Mouse (Mus musculus) kidney, postnatal 0 days (tissue): ENCODE data around the gene Nploc4. TPM values are rescaled to one million over a fixed set of nuclear protein-coding genes. Genes with fewer than 3 reads are reported as not detected.
"Not testable (repeated sequence)": the region's sequence is repeated elsewhere in the genome, so short reads cannot be mapped to it uniquely, and the experiment has no call there.

Experiments used
- ATAC-seq: fragments of 200-750 bp; cut with Nextera tagmentation; replicated peaks from 2 replicates; pipeline ENCODE4 v1.8.0; 2017; ENCODE audit warnings: low read depth, moderate number of reproducible peaks, moderate TSS enrichment, moderate library complexity; ENCODE audit not compliant: low FRiP score
- DNase-seq: peaks from one replicate; pipeline ENCODE4 v3.0.0-alpha.2; 2016; ENCODE audit warnings: low spot score
- H3K27ac ChIP-seq: fragments of 300-500 bp; sonication (generic); 2 replicates; pipeline ENCODE4 v1.5.1; 2014; ENCODE audit warnings: mild to moderate bottlenecking
- H3K27me3 ChIP-seq: fragments of 300-500 bp; sonication (generic); 2 replicates; pipeline ENCODE4 v1.6.1; 2014; ENCODE audit warnings: low read length, mixed read lengths; ENCODE audit not compliant: insufficient read depth
- H3K36me3 ChIP-seq: fragments of 300-500 bp; sonication (generic); 2 replicates; pipeline ENCODE4 v1.6.1; 2014; ENCODE audit warnings: low read length, mixed read lengths; ENCODE audit not compliant: insufficient read depth
- H3K4me1 ChIP-seq: fragments of 300-500 bp; sonication (generic); replicated peaks from 2 replicates; pipeline ENCODE4 v1.6.1; 2014; ENCODE audit warnings: antibody characterized with exemption, low read length, mixed read lengths; ENCODE audit not compliant: insufficient read depth
- H3K4me2 ChIP-seq: fragments of 300-500 bp; sonication (generic); 2 replicates; pipeline ENCODE4 v1.6.1; 2014; ENCODE audit warnings: mild to moderate bottlenecking, low read length, moderate library complexity, mixed read lengths
- H3K4me3 ChIP-seq: fragments of 300-500 bp; sonication (generic); replicated peaks from 2 replicates; pipeline ENCODE4 v1.5.1; 2014; ENCODE audit warnings: low read depth, low read length
- H3K9ac ChIP-seq: fragments of 300-500 bp; sonication (generic); 2 replicates; pipeline ENCODE4 v1.6.1; 2014; ENCODE audit warnings: low read depth, low read length
- H3K9me3 ChIP-seq: fragments of 300-500 bp; sonication (generic); replicated peaks from 2 replicates; pipeline ENCODE4 v1.6.1; 2016; ENCODE audit warnings: low read length, inconsistent platforms, mixed read lengths
- CTCF ChIP-seq: IDR thresholded peaks from 2 replicates; pipeline ENCODE4 v1.5.1; 2016; ENCODE audit warnings: antibody characterized with exemption, low read depth, mild to moderate bottlenecking, moderate library complexity
- WGBS: fragments of 180-500 bp; shearing (Covaris S2); extraction: QIAGEN DNeasy Blood & Tissue Kit; methylation state at CpG from one replicate; pipeline ENCODE4 v1.1.7; 2014; 5-methylcytosine and 5-hydroxymethylcytosine counted together
- polyA plus RNA-seq: library from polyadenylated mRNA; unstranded; fragments of >200 nt; fragmentation: Nextera tagmentation; extraction: Ambion mirVana; gene quantifications from 2 replicates; pipeline ENCODE4 v1.2.1, GENCODE M21; 2015

The Nploc4 gene
- polyA plus RNA-seq, 1 experiment from 2014 or later: 23.3 TPM

DNA sequence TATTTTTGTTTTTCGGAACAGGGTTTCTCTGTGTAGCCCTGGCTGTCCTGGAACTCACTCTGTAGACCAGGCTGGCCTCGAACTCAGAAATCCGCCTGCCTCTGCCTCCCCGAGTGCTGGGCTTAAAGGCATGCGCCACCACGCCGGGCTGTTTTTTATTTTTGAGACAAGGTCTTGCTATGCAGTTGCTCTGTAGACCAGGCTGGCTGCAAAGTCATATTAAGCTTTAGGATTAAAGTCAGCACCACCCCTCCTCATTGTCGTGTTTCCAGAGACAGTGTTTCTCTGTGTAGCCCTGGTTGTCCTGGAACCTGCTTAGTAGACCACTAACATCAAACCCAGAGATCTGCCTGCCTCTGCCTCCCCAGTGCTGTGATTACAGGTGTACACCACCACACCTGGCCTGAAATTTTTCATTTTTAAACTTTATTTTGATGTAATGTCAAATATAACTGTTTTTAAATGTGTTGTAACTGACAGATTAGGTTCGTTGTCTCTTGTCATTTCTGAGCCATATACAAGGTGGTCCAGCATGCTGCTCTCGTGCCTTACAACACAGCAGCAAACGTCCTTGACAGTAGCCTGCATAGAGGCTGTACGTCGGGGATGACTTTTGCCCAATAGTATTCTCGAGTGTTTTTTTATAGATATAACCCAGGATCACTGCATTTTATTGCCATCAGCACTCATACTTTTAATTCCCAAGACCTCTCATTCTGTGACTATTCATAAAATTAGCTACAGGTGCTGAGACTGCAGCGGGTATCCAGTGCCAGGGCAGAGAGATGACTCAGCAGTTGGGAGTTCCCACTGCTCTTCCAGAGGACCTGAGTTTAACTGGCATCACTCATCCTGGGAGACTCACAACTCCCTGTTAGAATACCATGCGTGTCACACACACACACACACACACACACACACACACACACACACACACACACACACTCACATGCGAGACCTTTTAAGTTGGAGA lies 82.9 kb downstream of the Nploc4 start:
- WGBS: 83% methylated on average over 16 of the region's 17 CpGs
- Histone ChIP-seq H3K9me3 (no peaks in the 10 kb centered on the region), H3K36me3 (no peaks in the 10 kb centered on the region), H3K4me2 (no peak overlapping the region), H3K9ac (no peak overlapping the region), H3K4me3 (no peak overlapping the region), H3K27ac (no peak overlapping the region), H3K4me1 (peaks cover 11% of the 10 kb centered on the region), H3K27me3 (no peaks in the 10 kb centered on the region)
- no peak for TF ChIP-seq CTCF
- ATAC-seq (no peak), DNase-seq (no peak)

DNA sequence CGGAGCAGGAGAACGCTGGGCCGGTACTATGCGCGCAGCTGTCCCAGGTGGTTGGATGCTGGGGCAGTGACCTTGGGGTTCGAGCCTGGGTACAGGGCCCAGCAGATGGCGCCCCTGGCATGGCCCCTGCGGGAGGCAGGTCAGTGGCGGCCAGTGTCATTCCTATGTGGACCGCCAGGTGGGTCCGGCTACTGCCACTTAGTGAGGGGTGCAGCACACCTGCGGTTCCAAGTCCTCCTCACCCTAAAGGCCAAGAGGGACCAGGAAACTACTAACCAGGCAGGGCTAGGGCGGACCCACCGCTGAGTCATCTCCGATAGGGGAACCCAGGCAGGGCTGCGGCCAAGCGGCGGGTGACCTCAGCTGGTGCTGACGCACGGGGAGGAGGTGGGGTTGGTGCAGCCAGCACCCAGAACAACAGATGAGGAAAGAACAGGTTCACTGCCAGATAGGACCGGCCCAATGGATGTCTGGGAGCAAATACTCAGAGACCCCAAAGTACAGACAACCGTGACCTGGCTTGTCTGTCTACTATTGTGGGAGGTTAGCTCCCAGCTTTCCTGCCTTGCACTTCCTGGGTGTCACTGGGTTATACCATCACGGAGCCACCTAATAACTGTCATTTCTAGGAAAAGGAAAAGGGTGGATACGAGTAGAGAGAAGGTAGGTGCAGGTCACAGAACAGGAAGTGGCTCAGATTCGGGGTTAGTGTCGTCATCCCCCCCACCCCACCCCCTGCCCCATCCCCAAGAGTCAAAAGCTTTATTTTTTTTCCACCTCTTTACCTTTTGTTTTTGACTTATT lies 83.8 kb downstream of the Nploc4 start:
- ATAC-seq: peak; percentile 34
- 23% methylated on average over 26 of the region's 26 CpGs for WGBS
- TF ChIP-seq CTCF: peak; percentile 82
- H3K4me2 ChIP-seq: peak overlapping the region; percentile 19; the same call in 1 of the 2 replicates
- 0 out of 2 replicates have a peak overlapping the region, but pooled peaks have one; percentile 1 for H3K9ac ChIP-seq
- DNase-seq: peak; percentile 76
- peaks cover 11% of the 10 kb centered on the region for H3K4me1 ChIP-seq
- peak overlapping the region; percentile 100; the same call in 1 of the 2 replicates for H3K27ac ChIP-seq
- no peak overlapping the region for H3K4me3 ChIP-seq
- H3K9me3 ChIP-seq: no peaks in the 10 kb centered on the region
- no peaks in the 10 kb centered on the region for H3K27me3 ChIP-seq
- no peaks in the 10 kb centered on the region for H3K36me3 ChIP-seq

DNA sequence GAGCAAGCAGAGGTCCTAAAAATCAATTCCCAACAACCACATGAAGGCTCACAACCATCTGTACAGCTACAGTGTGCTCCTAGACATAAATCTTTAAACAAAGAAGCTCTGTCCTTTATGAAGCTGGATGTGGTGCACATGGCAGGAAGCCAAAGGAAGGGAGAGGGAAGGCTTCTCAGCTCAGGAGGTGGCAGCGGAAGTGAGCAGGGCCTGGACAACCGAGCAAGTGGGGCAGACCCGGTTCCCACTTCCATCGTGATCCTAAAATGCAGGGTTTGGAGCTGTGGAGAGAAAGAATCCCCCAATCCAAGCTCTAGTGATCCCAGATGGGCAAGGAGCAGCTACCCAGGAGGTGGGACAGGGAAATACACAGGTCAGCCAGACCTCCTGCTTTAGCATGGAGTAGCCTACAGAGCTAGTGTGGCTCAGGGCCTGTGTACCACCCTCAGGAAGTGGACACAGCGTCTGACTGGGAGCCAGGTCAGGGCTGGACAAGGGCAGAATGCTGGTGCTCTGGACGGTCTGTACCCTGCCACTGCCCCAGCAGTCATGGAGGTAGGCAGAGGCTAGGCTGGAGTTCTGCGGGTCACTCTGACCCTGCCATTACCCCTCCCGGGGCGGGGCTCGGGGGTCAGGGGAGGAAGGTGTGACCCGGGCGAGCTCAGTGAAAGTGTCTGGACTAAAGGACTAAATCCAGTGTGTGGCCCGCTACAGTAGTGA lies 84.8 kb downstream of the Nploc4 start:
- no peak for ATAC-seq
- Histone ChIP-seq H3K27ac (peak overlapping the region; percentile 100), H3K4me2 (no peak overlapping the region), H3K36me3 (no peaks in the 10 kb centered on the region), H3K4me1 (peaks cover 4% of the 10 kb centered on the region), H3K9ac (no peak overlapping the region), H3K9me3 (no peaks in the 10 kb centered on the region), H3K27me3 (no peaks in the 10 kb centered on the region), H3K4me3 (no peak overlapping the region)
- WGBS: 55% methylated on average over 13 of the region's 13 CpGs
- peak; percentile 65 for DNase-seq
- no peak for TF ChIP-seq CTCF

DNA sequence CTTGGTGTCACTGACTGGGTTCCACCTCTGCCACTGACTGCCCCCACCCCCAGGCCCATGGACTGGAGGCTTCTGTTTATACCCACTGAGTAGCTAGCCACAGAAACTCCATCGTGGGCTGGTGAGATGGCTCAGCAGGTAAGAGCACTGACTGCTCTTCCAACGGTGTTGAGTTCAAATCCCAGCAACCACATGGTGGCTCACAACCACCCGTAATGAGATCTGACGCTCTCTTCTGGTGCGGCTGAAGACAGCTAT lies 85.5 kb downstream of the Nploc4 start:
- not testable (repeated sequence) for ATAC-seq, H3K9ac ChIP-seq, H3K4me3 ChIP-seq, H3K27me3 ChIP-seq, H3K9me3 ChIP-seq, H3K4me1 ChIP-seq, DNase-seq, H3K36me3 ChIP-seq, H3K4me2 ChIP-seq
- H3K27ac ChIP-seq: peak overlapping the region; percentile 100; the same call in 1 of the 2 replicates
- WGBS: 84% methylated on average over 5 of the region's 5 CpGs

DNA sequence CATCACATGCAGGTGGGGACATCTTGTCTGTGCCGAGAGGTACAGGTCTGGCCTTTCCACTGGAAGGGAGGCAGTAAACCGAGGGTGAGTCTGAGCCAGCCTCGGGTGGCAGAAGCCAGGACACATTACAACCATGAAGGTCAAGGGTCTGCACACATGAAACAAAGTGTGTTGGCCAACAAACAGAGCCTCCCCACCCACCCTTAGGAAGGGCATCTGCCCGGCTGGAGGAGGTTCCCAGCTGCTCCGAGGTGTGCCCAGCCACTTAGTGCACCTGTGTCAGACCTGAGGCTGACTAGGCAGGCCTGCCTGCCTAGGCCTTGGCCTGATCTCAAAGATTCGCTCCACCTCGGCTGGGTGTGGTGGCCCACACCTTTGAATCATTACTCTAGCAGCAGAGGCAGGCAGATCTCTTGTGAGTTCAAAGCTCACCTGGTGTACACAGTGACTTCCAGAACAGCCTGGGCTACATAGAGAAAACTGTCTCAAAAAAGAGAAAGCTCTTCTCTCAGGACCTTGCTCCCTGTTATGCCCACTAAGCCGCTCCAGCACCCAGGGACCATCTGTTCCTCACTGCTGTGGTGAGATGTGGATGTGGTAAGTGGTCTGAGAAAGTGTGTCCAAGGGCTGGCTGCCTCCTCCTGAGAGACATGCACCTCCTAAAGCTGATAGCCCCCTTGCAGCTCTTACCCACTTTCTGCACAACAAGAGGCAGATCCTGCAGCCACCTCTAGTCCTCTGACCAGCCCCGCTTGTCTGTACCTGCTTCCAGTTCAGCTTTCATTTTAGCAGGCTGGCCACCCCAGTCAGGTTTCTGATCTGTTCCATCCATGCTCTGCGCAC lies 86.0 kb downstream of the Nploc4 start:
- ATAC-seq (no peak), DNase-seq (no peak)
- no peak overlapping the region for H3K9ac ChIP-seq
- H3K4me2 ChIP-seq: peak overlapping the region; percentile 97; the same call in 1 of the 2 replicates
- H3K27me3 ChIP-seq: no peaks in the 10 kb centered on the region
- WGBS: 67% methylated on average over 10 of the region's 10 CpGs
- no peak overlapping the region for H3K4me3 ChIP-seq
- TF ChIP-seq CTCF: no peak
- 0 out of 2 replicates have a peak, but pooled peaks cover 4% of the 10 kb centered on the region for H3K36me3 ChIP-seq
- peak overlapping the region; percentile 100 for H3K27ac ChIP-seq
- no peaks in the 10 kb centered on the region for H3K9me3 ChIP-seq
- H3K4me1 ChIP-seq: peaks cover 4% of the 10 kb centered on the region
